Mouse (Mus musculus): ENCODE results near the gene Pex7. TPM values are rescaled to one million over a fixed set of nuclear protein-coding genes. Genes with fewer than 3 reads are reported as not detected.

The Pex7 gene
- polyA plus RNA-seq, 1 experiment from 2014 or later, result 32.8 TPM

- peak; percentile 62 for ATAC-seq
- Histone ChIP-seq H3K4me1 (ENCODE audit: control insufficient read depth, insufficient read depth, low read length) (peaks cover 23% of the 10 kb centered on the region), H3K9me3 (replicated peaks; ENCODE audit: control insufficient read depth, low read length, poor library complexity, severe bottlenecking) (no peaks in the 10 kb centered on the region), H3K27ac (ENCODE audit: low read length) (no peak overlapping the region), H3K27me3 (ENCODE audit: control insufficient read depth, insufficient read depth, low read depth, low read length) (peaks cover 35% of the 10 kb centered on the region), H3K9ac (ENCODE audit: low read depth, low read length) (peak overlapping the region; percentile 67; the same call in 1 of the 2 replicates), H3K4me2 (ENCODE audit: low read length) (peak overlapping the region; percentile 100), H3K4me3 (ENCODE audit: low read depth, low read length) (peak overlapping the region; percentile 64), H3K36me3 (ENCODE audit: control insufficient read depth, insufficient read depth, low read length) (no peaks in the 10 kb centered on the region)
- under 1% methylated on average over 31 of the region's 32 CpGs for WGBS
Observed at GRCm38 (mm10) chr10:19849771-19850365, 57.6 kb downstream of the Pex7 start.

- Histone ChIP-seq H3K27me3 (ENCODE audit: control insufficient read depth, insufficient read depth, low read depth, low read length) (peaks cover 34% of the 10 kb centered on the region), H3K36me3 (ENCODE audit: control insufficient read depth, insufficient read depth, low read length) (no peaks in the 10 kb centered on the region), H3K4me1 (ENCODE audit: control insufficient read depth, insufficient read depth, low read length) (peaks cover 23% of the 10 kb centered on the region), H3K4me2 (ENCODE audit: low read length) (peak overlapping the region; percentile 100), H3K9me3 (replicated peaks; ENCODE audit: control insufficient read depth, low read length, poor library complexity, severe bottlenecking) (no peaks in the 10 kb centered on the region), H3K4me3 (ENCODE audit: low read depth, low read length) (peak overlapping the region; percentile 64), H3K27ac (ENCODE audit: low read length) (no peak overlapping the region), H3K9ac (ENCODE audit: low read depth, low read length) (0 out of 2 replicates have a peak overlapping the region, but pooled peaks have one; percentile 10)
- 7% methylated on average over 44 of the region's 44 CpGs for WGBS
- ATAC-seq, result peak; percentile 10; the same call in 1 of the 2 replicates
Observed at GRCm38 (mm10) chr10:19848928-19849770, 58.3 kb downstream of the Pex7 start.

- ATAC-seq, result no peak
- Histone ChIP-seq H3K9me3 (replicated peaks; ENCODE audit: control insufficient read depth, low read length, poor library complexity, severe bottlenecking) (no peaks in the 10 kb centered on the region), H3K9ac (ENCODE audit: low read depth, low read length) (no peak overlapping the region), H3K4me2 (ENCODE audit: low read length) (no peak overlapping the region), H3K27ac (ENCODE audit: low read length) (no peak overlapping the region), H3K4me1 (ENCODE audit: control insufficient read depth, insufficient read depth, low read length) (no peaks in the 10 kb centered on the region), H3K4me3 (ENCODE audit: low read depth, low read length) (no peak overlapping the region), H3K27me3 (ENCODE audit: control insufficient read depth, insufficient read depth, low read depth, low read length) (no peaks in the 10 kb centered on the region), H3K36me3 (ENCODE audit: control insufficient read depth, insufficient read depth, low read length) (no peaks in the 10 kb centered on the region)
- WGBS, result 88% methylated on average over 5 of the region's 5 CpGs
Observed at GRCm38 (mm10) chr10:19839836-19840235, 67.7 kb downstream of the Pex7 start.

GRCm38 (mm10) chr10:19835887-19836710 is 71.4 kb downstream of the Pex7 start:
- H3K9ac ChIP-seq (ENCODE audit: low read depth, low read length), result no peak overlapping the region
- no peak overlapping the region for H3K27ac ChIP-seq (ENCODE audit: low read length)
- 50% methylated on average over 8 of the region's 8 CpGs for WGBS
- H3K4me3 ChIP-seq (ENCODE audit: low read depth, low read length), result no peak overlapping the region
- ATAC-seq, result 0 out of 2 replicates have a peak, but pooled peaks have one; percentile 26
- no peaks in the 10 kb centered on the region for H3K27me3 ChIP-seq (ENCODE audit: control insufficient read depth, insufficient read depth, low read depth, low read length)
- H3K9me3 ChIP-seq (replicated peaks; ENCODE audit: control insufficient read depth, low read length, poor library complexity, severe bottlenecking), result no peaks in the 10 kb centered on the region
- no peak overlapping the region for H3K4me2 ChIP-seq (ENCODE audit: low read length)
- H3K4me1 ChIP-seq (ENCODE audit: control insufficient read depth, insufficient read depth, low read length), result no peaks in the 10 kb centered on the region
- no peaks in the 10 kb centered on the region for H3K36me3 ChIP-seq (ENCODE audit: control insufficient read depth, insufficient read depth, low read length)

- H3K4me1 ChIP-seq (ENCODE audit: control insufficient read depth, insufficient read depth, low read length), result no peaks in the 10 kb centered on the region
- H3K9ac ChIP-seq (ENCODE audit: low read depth, low read length), result no peak overlapping the region
- 97% methylated on average over 6 of the region's 6 CpGs for WGBS
- no peaks in the 10 kb centered on the region for H3K27me3 ChIP-seq (ENCODE audit: control insufficient read depth, insufficient read depth, low read depth, low read length)
- H3K4me3 ChIP-seq (ENCODE audit: low read depth, low read length), result no peak overlapping the region
- H3K4me2 ChIP-seq (ENCODE audit: low read length), result no peak overlapping the region
- H3K9me3 ChIP-seq (replicated peaks; ENCODE audit: control insufficient read depth, low read length, poor library complexity, severe bottlenecking), result no peaks in the 10 kb centered on the region
- ATAC-seq, result no peak
- no peak overlapping the region for H3K27ac ChIP-seq (ENCODE audit: low read length)
- H3K36me3 ChIP-seq (ENCODE audit: control insufficient read depth, insufficient read depth, low read length), result no peaks in the 10 kb centered on the region
Observed at GRCm38 (mm10) chr10:19834222-19834621, 73.3 kb downstream of the Pex7 start.

GRCm38 (mm10) chr10:19831072-19831849 is 76.2 kb downstream of the Pex7 start:
- Histone ChIP-seq H3K27ac (ENCODE audit: low read length) (no peak overlapping the region), H3K4me1 (ENCODE audit: control insufficient read depth, insufficient read depth, low read length) (no peaks in the 10 kb centered on the region), H3K27me3 (ENCODE audit: control insufficient read depth, insufficient read depth, low read depth, low read length) (no peaks in the 10 kb centered on the region), H3K9me3 (replicated peaks; ENCODE audit: control insufficient read depth, low read length, poor library complexity, severe bottlenecking) (no peaks in the 10 kb centered on the region), H3K4me3 (ENCODE audit: low read depth, low read length) (no peak overlapping the region), H3K4me2 (ENCODE audit: low read length) (no peak overlapping the region), H3K9ac (ENCODE audit: low read depth, low read length) (no peak overlapping the region), H3K36me3 (ENCODE audit: control insufficient read depth, insufficient read depth, low read length) (no peaks in the 10 kb centered on the region)
- ATAC-seq, result no peak
- WGBS, result 90% methylated on average over 5 of the region's 5 CpGs

GRCm38 (mm10) chr10:19820986-19821385 is 86.5 kb downstream of the Pex7 start:
- H3K9ac ChIP-seq (ENCODE audit: low read depth, low read length), result no peak overlapping the region
- H3K4me2 ChIP-seq (ENCODE audit: low read length), result no peak overlapping the region

GRCm38 (mm10) chr10:19818723-19819355 is 88.7 kb downstream of the Pex7 start:
- H3K4me2 ChIP-seq (ENCODE audit: low read length), result no peak overlapping the region
- ATAC-seq, result peak; percentile 48; the same call in 1 of the 2 replicates
- H3K27ac ChIP-seq (ENCODE audit: low read length), result no peak overlapping the region
- no peaks in the 10 kb centered on the region for H3K4me1 ChIP-seq (ENCODE audit: control insufficient read depth, insufficient read depth, low read length)
- 58% methylated on average over 16 of the region's 16 CpGs for WGBS
- no peak overlapping the region for H3K4me3 ChIP-seq (ENCODE audit: low read depth, low read length)
- H3K9me3 ChIP-seq (replicated peaks; ENCODE audit: control insufficient read depth, low read length, poor library complexity, severe bottlenecking), result no peaks in the 10 kb centered on the region
- no peaks in the 10 kb centered on the region for H3K36me3 ChIP-seq (ENCODE audit: control insufficient read depth, insufficient read depth, low read length)
- no peak overlapping the region for H3K9ac ChIP-seq (ENCODE audit: low read depth, low read length)
- H3K27me3 ChIP-seq (ENCODE audit: control insufficient read depth, insufficient read depth, low read depth, low read length), result no peaks in the 10 kb centered on the region

More at GRCm38 (mm10) chr10:19820986-19821385, 86.5 kb downstream of the Pex7 start:
- 61% methylated on average over 3 of the region's 3 CpGs for WGBS
- Histone ChIP-seq H3K4me3 (ENCODE audit: low read depth, low read length) (no peak overlapping the region), H3K4me1 (ENCODE audit: control insufficient read depth, insufficient read depth, low read length) (no peaks in the 10 kb centered on the region), H3K36me3 (ENCODE audit: control insufficient read depth, insufficient read depth, low read length) (no peaks in the 10 kb centered on the region), H3K9me3 (replicated peaks; ENCODE audit: control insufficient read depth, low read length, poor library complexity, severe bottlenecking) (no peaks in the 10 kb centered on the region), H3K27me3 (ENCODE audit: control insufficient read depth, insufficient read depth, low read depth, low read length) (no peaks in the 10 kb centered on the region), H3K27ac (ENCODE audit: low read length) (no peak overlapping the region)
- ATAC-seq, result no peak
